Mouse (Mus musculus): ENCODE measurements at regions not wholly inside any gene's neighbourhood (a gene's known extent, or its start where the extent isn't known, plus 50 kb on each side); places are given as distances from the start of the nearest gene placed in this dataset.

DNA sequence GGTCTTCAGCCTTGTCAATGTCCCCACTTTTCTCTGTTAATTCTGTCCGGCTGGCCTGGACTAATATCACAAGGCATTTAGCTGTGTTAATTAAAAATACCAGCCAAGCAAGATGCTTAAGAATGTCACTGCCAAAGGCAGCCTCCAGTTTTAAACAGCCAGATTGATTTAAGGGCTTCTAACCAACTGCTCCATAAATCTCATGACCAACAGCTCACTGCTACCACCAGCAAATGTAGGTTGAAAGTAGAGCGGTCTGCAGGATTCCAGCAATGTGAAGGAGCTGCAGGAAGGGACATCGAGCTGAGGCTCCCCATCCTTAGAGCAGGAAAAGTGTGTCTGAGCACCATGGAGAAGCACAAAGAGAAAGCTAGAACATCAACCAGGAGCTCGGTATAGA lies 289.5 kb upstream of the Ano5 start:
- TF ChIP-seq CTCF (IDR thresholded peaks at IDR 0.05; ENCODE audit: borderline replicate concordance, insufficient read depth, low read length) (no peak), POLR2A (IDR thresholded peaks at IDR 0.05; ENCODE audit: low read depth, low read length) (no peak)
- Histone ChIP-seq H3K4me1 (ENCODE audit: control insufficient read depth, insufficient read depth, low read length) (no peaks in the 10 kb centered on the region), H3K4me3 (ENCODE audit: insufficient read depth, low read length) (no peak overlapping the region), H3K27ac (ENCODE audit: insufficient read depth, low read length) (no peak overlapping the region)

DNA sequence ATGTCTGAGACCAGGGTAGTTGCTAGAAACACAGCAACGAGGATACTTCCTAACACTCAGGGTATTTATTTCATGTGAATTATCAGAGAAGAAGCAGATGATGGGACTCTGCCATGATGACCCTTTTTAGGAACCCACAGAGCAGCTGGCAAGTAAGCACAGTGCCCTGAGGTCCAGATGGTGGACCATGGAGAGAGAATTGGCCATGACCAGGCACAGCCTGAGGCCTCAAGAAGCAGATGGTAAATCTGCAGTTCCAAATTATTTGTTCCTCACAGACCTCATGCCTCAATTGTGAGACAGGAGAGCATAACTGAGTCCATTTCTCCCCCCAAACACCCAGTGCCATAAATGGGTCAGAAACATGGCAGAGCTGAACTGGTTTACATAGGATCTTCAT lies 289.0 kb upstream of the Ano5 start:
- Histone ChIP-seq H3K27ac (ENCODE audit: insufficient read depth, low read length) (no peak overlapping the region), H3K4me3 (ENCODE audit: insufficient read depth, low read length) (no peak overlapping the region), H3K4me1 (ENCODE audit: control insufficient read depth, insufficient read depth, low read length) (no peaks in the 10 kb centered on the region)
- TF ChIP-seq CTCF (IDR thresholded peaks at IDR 0.05; ENCODE audit: borderline replicate concordance, insufficient read depth, low read length) = no peak
- TF ChIP-seq POLR2A (IDR thresholded peaks at IDR 0.05; ENCODE audit: low read depth, low read length) = no peak

DNA sequence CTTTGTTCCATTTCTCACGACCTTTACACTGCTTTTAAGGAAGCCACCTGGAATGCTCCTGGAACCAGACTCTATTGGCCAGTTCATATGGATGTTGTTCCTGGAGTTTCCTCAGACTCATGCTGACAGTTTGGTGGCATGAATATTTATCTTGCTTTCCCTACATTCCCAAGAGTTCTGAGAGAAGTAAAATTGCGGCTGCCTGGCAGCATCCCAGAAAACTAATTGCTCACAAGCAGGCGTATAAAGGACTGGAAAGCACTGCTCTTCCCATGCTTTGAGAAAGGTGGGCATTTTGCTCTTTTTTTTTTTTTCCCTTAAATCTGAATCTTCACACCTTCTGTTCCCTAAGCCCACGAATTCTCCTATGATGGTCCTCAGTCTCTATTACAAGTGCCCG lies 283.7 kb upstream of the Ano5 start:
- no peak overlapping the region for H3K4me3 ChIP-seq (ENCODE audit: insufficient read depth, low read length)
- TF ChIP-seq CTCF (IDR thresholded peaks at IDR 0.05; ENCODE audit: borderline replicate concordance, insufficient read depth, low read length) = no peak
- H3K27ac ChIP-seq (ENCODE audit: insufficient read depth, low read length) = no peak overlapping the region
- no peaks in the 10 kb centered on the region for H3K4me1 ChIP-seq (ENCODE audit: control insufficient read depth, insufficient read depth, low read length)

DNA sequence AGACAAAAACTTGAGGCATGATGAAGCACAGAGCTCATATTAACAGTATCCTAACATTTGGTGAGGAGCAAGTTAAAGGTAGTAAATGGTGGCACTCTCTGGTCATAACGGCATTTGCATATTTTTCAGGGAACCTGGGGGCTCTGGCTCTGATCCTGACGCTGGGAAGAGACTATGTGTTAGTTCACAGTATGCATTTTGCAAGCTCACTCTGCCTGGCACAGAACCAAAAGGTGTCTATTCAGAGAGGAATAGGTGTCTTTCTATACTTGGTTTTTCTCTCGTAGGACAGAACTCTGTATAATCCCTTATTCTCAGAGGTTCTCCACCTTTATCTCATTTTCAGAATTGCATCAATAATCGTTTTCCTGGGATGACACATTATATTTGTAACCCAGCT lies 276.2 kb upstream of the Ano5 start:
- no peak for TF ChIP-seq POLR2A (IDR thresholded peaks at IDR 0.05; ENCODE audit: low read depth, low read length)
- no peak for TF ChIP-seq CTCF (IDR thresholded peaks at IDR 0.05; ENCODE audit: borderline replicate concordance, insufficient read depth, low read length)
- H3K4me1 ChIP-seq (ENCODE audit: control insufficient read depth, insufficient read depth, low read length) = no peaks in the 10 kb centered on the region
- no peak overlapping the region for H3K4me3 ChIP-seq (ENCODE audit: insufficient read depth, low read length)
- no peak overlapping the region for H3K27ac ChIP-seq (ENCODE audit: insufficient read depth, low read length)

DNA sequence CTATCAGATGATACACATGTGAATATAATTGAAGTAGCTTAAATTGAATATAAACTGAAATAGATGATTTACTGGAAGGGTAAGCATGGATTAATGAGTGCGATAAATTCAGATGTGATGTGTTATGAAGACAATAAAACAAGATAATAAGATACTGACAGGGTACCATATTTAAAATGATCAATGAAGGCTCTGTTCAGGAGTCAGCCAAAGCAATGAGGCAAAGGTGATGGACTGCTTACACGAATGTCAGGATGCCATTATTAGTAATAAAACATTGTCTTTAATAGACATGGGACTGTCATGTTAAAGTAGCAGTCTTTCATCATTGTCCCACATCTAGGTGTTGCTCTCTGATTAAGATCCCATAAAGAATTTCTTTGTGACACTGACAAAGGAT lies 263.1 kb upstream of the Ano5 start:
- no peak overlapping the region for H3K27ac ChIP-seq (ENCODE audit: insufficient read depth, low read length)
- TF ChIP-seq CTCF (IDR thresholded peaks at IDR 0.05; ENCODE audit: borderline replicate concordance, insufficient read depth, low read length) = no peak
- no peak for TF ChIP-seq POLR2A (IDR thresholded peaks at IDR 0.05; ENCODE audit: low read depth, low read length)
- peaks cover 2% of the 10 kb centered on the region; the same call in 1 of the 2 replicates for H3K4me1 ChIP-seq (ENCODE audit: control insufficient read depth, insufficient read depth, low read length)
- no peak overlapping the region for H3K4me3 ChIP-seq (ENCODE audit: insufficient read depth, low read length)

DNA sequence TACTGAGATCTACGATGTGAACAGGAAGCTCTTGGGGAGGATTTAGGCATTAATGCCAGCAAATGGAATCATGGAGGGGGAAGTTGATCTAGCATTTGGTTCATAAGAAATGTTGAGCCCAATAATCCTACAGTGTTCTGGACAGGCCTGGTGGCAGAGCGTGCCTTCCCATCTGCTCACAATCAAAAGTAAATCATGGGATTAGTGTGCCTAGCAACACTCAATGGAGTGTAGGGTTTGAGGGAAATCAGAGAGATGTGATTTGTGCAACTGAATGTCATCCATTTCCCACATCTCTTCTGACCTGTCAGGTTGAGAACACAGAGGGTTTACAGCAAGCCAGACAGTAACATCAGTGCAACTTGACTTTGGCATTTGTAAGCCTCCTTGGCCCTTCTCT lies 256.4 kb upstream of the Ano5 start:
- TF ChIP-seq CTCF (IDR thresholded peaks at IDR 0.05; ENCODE audit: borderline replicate concordance, insufficient read depth, low read length) (no peak), POLR2A (IDR thresholded peaks at IDR 0.05; ENCODE audit: low read depth, low read length) (no peak)
- no peak overlapping the region for H3K27ac ChIP-seq (ENCODE audit: insufficient read depth, low read length)
- peaks cover 2% of the 10 kb centered on the region; the same call in 1 of the 2 replicates for H3K4me1 ChIP-seq (ENCODE audit: control insufficient read depth, insufficient read depth, low read length)
- no peak overlapping the region for H3K4me3 ChIP-seq (ENCODE audit: insufficient read depth, low read length)

DNA sequence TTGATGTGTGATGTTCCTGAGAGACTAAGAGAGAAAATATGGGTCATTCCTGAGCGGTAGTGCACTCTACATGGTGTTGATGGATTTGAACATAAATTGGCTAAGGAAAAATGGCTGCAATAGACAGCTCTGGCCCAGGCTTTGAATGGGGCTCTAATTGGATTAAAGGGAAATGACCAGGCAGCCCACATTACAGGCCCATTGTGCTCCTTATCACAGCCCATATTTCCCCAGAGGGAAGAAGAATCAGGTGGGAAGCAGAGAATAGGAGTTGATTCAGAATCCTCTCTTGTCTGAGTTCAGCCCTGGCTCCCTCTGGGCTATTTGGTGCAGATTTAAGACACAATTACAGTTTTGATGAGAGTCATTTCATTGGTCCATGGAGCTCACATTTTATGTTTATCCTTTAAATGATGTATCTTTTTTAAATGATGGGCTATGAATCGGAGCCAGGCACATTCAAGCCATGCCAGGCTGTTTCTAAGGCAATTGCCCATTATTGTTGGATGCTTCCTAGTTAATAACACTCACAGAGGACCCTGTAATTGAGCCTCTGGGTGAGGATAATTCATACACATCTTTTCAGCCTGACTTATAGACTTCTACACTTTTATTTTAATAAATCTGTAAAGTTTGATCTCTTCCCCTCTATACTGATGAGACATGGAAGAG lies 251.5 kb upstream of the Ano5 start:
- Histone ChIP-seq H3K4me3 (ENCODE audit: insufficient read depth, low read length) (no peak overlapping the region), H3K4me1 (ENCODE audit: control insufficient read depth, insufficient read depth, low read length) (no peaks in the 10 kb centered on the region), H3K27ac (ENCODE audit: insufficient read depth, low read length) (no peak overlapping the region)
- no peak for TF ChIP-seq CTCF (IDR thresholded peaks at IDR 0.05; ENCODE audit: borderline replicate concordance, insufficient read depth, low read length)
- TF ChIP-seq POLR2A (IDR thresholded peaks at IDR 0.05; ENCODE audit: low read depth, low read length) = no peak

DNA sequence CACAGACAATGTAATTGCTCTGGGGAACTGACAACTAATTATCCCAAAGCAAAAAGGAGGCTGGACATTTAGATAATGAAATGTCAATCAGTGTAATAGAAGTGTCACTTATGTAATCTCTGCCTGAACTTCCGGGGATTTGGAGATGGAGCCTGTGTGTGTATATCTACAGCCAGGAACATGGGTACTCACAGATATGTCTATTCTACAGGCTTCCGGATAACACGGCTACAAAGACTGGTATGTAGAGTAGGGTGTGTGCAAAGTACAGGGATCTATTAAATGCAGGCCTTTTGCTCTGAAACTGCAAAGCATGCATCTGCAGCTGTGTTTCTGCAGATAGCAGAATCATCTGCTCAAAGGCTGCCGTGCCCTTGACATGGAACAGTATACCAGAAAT lies 246.7 kb upstream of the Ano5 start:
- H3K27ac ChIP-seq (ENCODE audit: insufficient read depth, low read length) = no peak overlapping the region
- no peak overlapping the region for H3K4me3 ChIP-seq (ENCODE audit: insufficient read depth, low read length)
- H3K4me1 ChIP-seq (ENCODE audit: control insufficient read depth, insufficient read depth, low read length) = peaks cover under 1% of the 10 kb centered on the region; the same call in 1 of the 2 replicates
- TF ChIP-seq CTCF (IDR thresholded peaks at IDR 0.05; ENCODE audit: borderline replicate concordance, insufficient read depth, low read length) (no peak), POLR2A (IDR thresholded peaks at IDR 0.05; ENCODE audit: low read depth, low read length) (no peak)

DNA sequence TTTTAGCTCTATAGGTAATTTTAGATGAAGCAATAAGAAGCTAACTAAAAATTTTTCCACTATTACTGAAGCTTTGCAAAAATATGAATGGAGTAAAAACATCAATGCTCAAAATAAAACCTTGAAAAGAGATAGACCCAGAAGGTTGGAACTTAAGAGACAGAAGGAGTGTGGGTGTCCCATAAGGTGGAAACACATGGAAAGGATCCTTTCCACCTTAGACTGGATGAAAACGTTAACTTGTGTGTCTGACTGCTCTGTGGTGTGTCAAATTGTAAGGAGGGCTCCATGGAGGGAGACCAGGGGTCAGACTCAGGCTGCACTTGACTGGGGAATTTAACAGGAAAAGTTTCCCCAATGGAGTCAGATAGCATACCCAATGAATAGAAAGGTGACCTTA lies 244.9 kb upstream of the Ano5 start:
- TF ChIP-seq POLR2A (IDR thresholded peaks at IDR 0.05; ENCODE audit: low read depth, low read length) = no peak
- TF ChIP-seq CTCF (IDR thresholded peaks at IDR 0.05; ENCODE audit: borderline replicate concordance, insufficient read depth, low read length) = no peak
- peaks cover 3% of the 10 kb centered on the region; the same call in 1 of the 2 replicates for H3K4me1 ChIP-seq (ENCODE audit: control insufficient read depth, insufficient read depth, low read length)
- no peak overlapping the region for H3K27ac ChIP-seq (ENCODE audit: insufficient read depth, low read length)
- H3K4me3 ChIP-seq (ENCODE audit: insufficient read depth, low read length) = no peak overlapping the region

DNA sequence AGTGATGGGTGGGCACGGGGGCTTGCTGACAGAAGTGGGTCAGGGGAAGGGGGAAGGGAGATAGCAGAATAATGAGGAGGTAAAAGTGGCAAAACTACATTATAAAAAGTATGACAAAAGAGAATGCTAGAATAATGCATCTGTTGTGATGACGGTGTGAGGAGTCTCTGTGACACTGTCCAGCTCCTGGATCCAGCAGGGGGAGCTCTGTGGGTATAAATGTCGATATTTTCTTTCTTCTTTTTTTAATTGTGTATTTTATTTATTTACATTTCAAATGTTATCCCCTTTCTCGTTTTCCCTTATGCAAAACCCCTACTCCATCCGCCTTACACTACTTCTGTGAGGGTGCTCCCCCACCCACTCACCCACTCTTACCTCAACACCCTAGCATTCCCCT lies 243.9 kb upstream of the Ano5 start:
- H3K4me3 ChIP-seq (ENCODE audit: insufficient read depth, low read length) = no peak overlapping the region
- peaks cover 3% of the 10 kb centered on the region; the same call in 1 of the 2 replicates for H3K4me1 ChIP-seq (ENCODE audit: control insufficient read depth, insufficient read depth, low read length)
- TF ChIP-seq CTCF (IDR thresholded peaks at IDR 0.05; ENCODE audit: borderline replicate concordance, insufficient read depth, low read length) = no peak
- no peak for TF ChIP-seq POLR2A (IDR thresholded peaks at IDR 0.05; ENCODE audit: low read depth, low read length)
- no peak overlapping the region for H3K27ac ChIP-seq (ENCODE audit: insufficient read depth, low read length)

Measured in embryonic fibroblast, embryonic 13.5 days (primary cell).